Mouse (Mus musculus) G1E (cell line): ENCODE measurements at regions not wholly inside any gene's neighbourhood (a gene's known extent, or its start where the extent isn't known, plus 50 kb on each side); places are given as distances from the start of the nearest gene placed in this dataset.

Experiments
- CTCF ChIP-seq: IDR thresholded peaks from 2 replicates; pipeline ENCODE4 v1.5.1; 2012; ENCODE audit warnings: low read depth, low read length, inconsistent platforms, mixed read lengths
- GATA1 ChIP-seq: IDR thresholded peaks from 2 replicates; pipeline ENCODE4 v1.6.1; 2012; ENCODE audit warnings: borderline replicate concordance, low read length, inconsistent platforms, mixed read lengths
- GATA2 ChIP-seq: IDR thresholded peaks from 2 replicates; pipeline ENCODE4 v1.6.1; 2012; ENCODE audit warnings: low read depth, low read length, inconsistent platforms, borderline replicate concordance
- POLR2AphosphoS5 ChIP-seq: IDR thresholded peaks from 2 replicates; pipeline ENCODE4 v1.6.1; 2012; ENCODE audit warnings: low read depth, low read length, inconsistent platforms; ENCODE audit not compliant: insufficient replicate concordance
- TAL1 ChIP-seq: conservative IDR thresholded peaks from 2 replicates; pipeline ENCODE4 v1.6.1; 2012; ENCODE audit warnings: low read depth, low read length, inconsistent platforms, mixed read lengths

- TF ChIP-seq CTCF = no peak
- no peak for TF ChIP-seq TAL1
- TF ChIP-seq GATA2 = no peak
- TF ChIP-seq GATA1 = no peak
- no peak for TF ChIP-seq POLR2AphosphoS5
Measured at GRCm38 (mm10) chr4:56362121-56362520, 377.7 kb upstream of the Gm26657 start.
